Mouse (Mus musculus): Measurements from ENCODE around the gene Ccs. TPM values are rescaled to one million over a fixed set of nuclear protein-coding genes. Genes with fewer than 3 reads are reported as not detected.

Ccs gene
- polyA plus RNA-seq, 1 experiment = 43.3 TPM

DNA sequence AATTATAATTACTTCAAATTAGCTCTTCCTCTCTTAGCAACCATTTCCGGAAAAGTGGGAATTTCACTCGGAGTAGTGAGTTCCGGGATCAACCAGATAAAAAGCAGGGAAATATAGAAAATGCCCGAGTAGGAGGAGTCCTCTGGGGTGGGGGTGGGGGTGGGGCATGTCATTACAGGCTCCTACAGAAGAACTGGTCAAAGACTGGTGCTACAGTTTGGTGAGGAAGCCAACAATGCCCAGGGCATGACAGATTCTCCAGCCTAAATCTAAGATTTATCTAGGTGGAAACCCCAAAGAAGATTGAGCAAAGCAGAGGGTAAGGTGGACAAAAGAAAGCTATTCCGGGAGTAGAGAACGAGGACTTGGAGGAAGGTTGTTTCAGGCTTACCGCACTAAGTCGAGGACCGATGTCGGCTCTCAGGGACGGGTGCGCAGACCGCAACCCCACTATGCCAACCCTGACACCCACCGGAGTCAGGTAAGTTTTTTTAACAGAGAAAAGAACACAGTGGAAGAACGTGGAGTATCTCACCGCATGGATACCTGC lies 45.8 kb downstream of the Ccs start:
- TF ChIP-seq CTCF (IDR thresholded peaks at IDR 0.05; ENCODE audit: borderline replicate concordance, insufficient read depth, low read length) = no peak
- peak; percentile 76; the same call in 1 of the 2 replicates for TF ChIP-seq POLR2A (IDR thresholded peaks at IDR 0.05; ENCODE audit: low read depth, low read length)
- 0 out of 2 replicates have a peak, but pooled peaks cover 2% of the 10 kb centered on the region for H3K4me1 ChIP-seq (ENCODE audit: control insufficient read depth, insufficient read depth, low read length)
- peak overlapping the region; percentile 96 for H3K4me3 ChIP-seq (ENCODE audit: insufficient read depth, low read length)
- peak overlapping the region; percentile 85 for H3K27ac ChIP-seq (ENCODE audit: insufficient read depth, low read length)

DNA sequence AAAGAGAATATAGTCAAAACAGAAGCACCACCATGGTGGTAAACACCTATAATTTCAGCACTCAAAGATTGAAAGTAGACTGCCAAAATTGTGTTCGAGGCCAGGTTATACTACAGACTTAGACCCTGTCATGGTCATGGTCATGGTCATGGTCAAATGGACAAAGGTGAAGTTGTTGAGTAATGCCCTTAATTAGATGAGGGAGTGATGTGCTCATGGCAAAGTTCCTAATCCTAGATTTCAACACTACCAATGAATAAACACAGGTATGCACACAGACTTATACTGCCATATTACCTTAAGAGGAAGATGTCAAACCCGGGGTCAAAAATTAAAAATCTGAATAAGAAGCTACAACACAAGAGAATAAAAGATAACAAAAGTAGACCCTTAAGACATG lies 52.8 kb downstream of the Ccs start:
- Histone ChIP-seq H3K4me1 (ENCODE audit: control insufficient read depth, insufficient read depth, low read length) (0 out of 2 replicates have a peak, but pooled peaks cover under 1% of the 10 kb centered on the region), H3K4me3 (ENCODE audit: insufficient read depth, low read length) (no peak overlapping the region), H3K27ac (ENCODE audit: insufficient read depth, low read length) (no peak overlapping the region)
- TF ChIP-seq CTCF (IDR thresholded peaks at IDR 0.05; ENCODE audit: borderline replicate concordance, insufficient read depth, low read length) (no peak), POLR2A (IDR thresholded peaks at IDR 0.05; ENCODE audit: low read depth, low read length) (no peak)

DNA sequence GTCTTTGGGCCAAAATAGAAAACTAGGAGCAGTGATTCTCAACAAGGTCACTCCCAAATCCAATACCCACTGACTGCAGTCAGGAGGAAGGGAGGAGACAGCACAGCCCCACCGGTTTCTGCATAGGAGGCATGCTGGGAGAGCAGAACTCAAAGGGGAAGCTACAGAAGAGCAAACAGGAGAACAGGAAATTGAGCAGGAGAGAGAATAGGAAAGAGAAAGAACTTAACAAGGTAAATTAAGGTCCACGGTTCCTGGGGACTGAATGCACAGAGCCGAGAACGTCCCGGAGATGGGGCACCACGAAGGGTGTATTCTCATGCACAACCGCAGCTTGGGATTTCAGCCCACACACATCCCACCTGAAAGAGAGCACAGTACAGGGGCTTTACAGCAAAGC lies 53.9 kb downstream of the Ccs start:
- Histone ChIP-seq H3K27ac (ENCODE audit: insufficient read depth, low read length) (no peak overlapping the region), H3K4me1 (ENCODE audit: control insufficient read depth, insufficient read depth, low read length) (no peaks in the 10 kb centered on the region), H3K4me3 (ENCODE audit: insufficient read depth, low read length) (no peak overlapping the region)
- TF ChIP-seq POLR2A (IDR thresholded peaks at IDR 0.05; ENCODE audit: low read depth, low read length) (no peak), CTCF (IDR thresholded peaks at IDR 0.05; ENCODE audit: borderline replicate concordance, insufficient read depth, low read length) (no peak)

GRCm38 (mm10) chr19:4782891-4783290 lies 56.2 kb downstream of the Ccs start:
- no peak overlapping the region for H3K27ac ChIP-seq (ENCODE audit: insufficient read depth, low read length)
- H3K4me1 ChIP-seq (ENCODE audit: control insufficient read depth, insufficient read depth, low read length) = no peaks in the 10 kb centered on the region
- H3K4me3 ChIP-seq (ENCODE audit: insufficient read depth, low read length) = no peak overlapping the region
- no peak for TF ChIP-seq POLR2A (IDR thresholded peaks at IDR 0.05; ENCODE audit: low read depth, low read length)
- no peak for TF ChIP-seq CTCF (IDR thresholded peaks at IDR 0.05; ENCODE audit: borderline replicate concordance, insufficient read depth, low read length)

Other genes with a start within 250 kb of the Ccs start
- 20.2 and 20.3 TPM in 2 replicates for gene Lrfn4, start 223.7 kb downstream of the Ccs start, polyA plus RNA-seq (2011; ENCODE audit: insufficient read length, low read depth, missing spikeins)
- gene Rce1, start 213.7 kb downstream of the Ccs start, polyA plus RNA-seq (2011; ENCODE audit: insufficient read length, low read depth, missing spikeins) = 24.9 and 27.5 TPM in 2 replicates
- gene Gm960, start 140.7 kb downstream of the Ccs start, polyA plus RNA-seq (2011; ENCODE audit: insufficient read length, low read depth, missing spikeins) = 0.50 TPM in 1 of 2 replicates, not detected in the other
- not detected in 2 replicates for gene Sptbn2, start 128.2 kb downstream of the Ccs start, polyA plus RNA-seq (2011; ENCODE audit: insufficient read length, low read depth, missing spikeins)
- gene Rbm4b, start 82.8 kb downstream of the Ccs start, polyA plus RNA-seq (2011; ENCODE audit: insufficient read length, low read depth, missing spikeins) = 7.0 and 11.9 TPM in 2 replicates
- 39.8 and 48.3 TPM in 2 replicates for gene Rbm4, start 45.4 kb downstream of the Ccs start, polyA plus RNA-seq (2011; ENCODE audit: insufficient read length, low read depth, missing spikeins)
- 7.8 and 16.1 TPM in 2 replicates for gene Gm21992, start 27.7 kb downstream of the Ccs start, polyA plus RNA-seq (2011; ENCODE audit: insufficient read length, low read depth, missing spikeins)
- 33.4 and 33.6 TPM in 2 replicates for gene Rbm14, start 27.7 kb downstream of the Ccs start, polyA plus RNA-seq (2011; ENCODE audit: insufficient read length, low read depth, missing spikeins)
- gene Ccdc87, start within 50 bp of the Ccs start, polyA plus RNA-seq (2011; ENCODE audit: insufficient read length, low read depth, missing spikeins) = 0.26 TPM in 1 of 2 replicates, not detected in the other
- 20.3 and 23.5 TPM in 2 replicates for gene Ctsf, start 15.8 kb upstream of the Ccs start, polyA plus RNA-seq (2011; ENCODE audit: insufficient read length, low read depth, missing spikeins)
- gene Actn3, start 38.6 kb upstream of the Ccs start, polyA plus RNA-seq (2011; ENCODE audit: insufficient read length, low read depth, missing spikeins) = 1.4 and 1.5 TPM in 2 replicates
- gene Zdhhc24, start 39.3 kb upstream of the Ccs start, polyA plus RNA-seq (2011; ENCODE audit: insufficient read length, low read depth, missing spikeins) = 9.5 and 11.1 TPM in 2 replicates
- 1.7 and 4.0 TPM in 2 replicates for gene Bbs1, start 67.3 kb upstream of the Ccs start, polyA plus RNA-seq (2011; ENCODE audit: insufficient read length, low read depth, missing spikeins)
- gene Dpp3, start 89.0 kb upstream of the Ccs start, polyA plus RNA-seq (2011; ENCODE audit: insufficient read length, low read depth, missing spikeins) = 74.9 and 81.0 TPM in 2 replicates
- 0.99 and 2.5 TPM in 2 replicates for gene Peli3, start 103.8 kb upstream of the Ccs start, polyA plus RNA-seq (2011; ENCODE audit: insufficient read length, low read depth, missing spikeins)
- 67.0 and 81.9 TPM in 2 replicates for gene Mrpl11, start 122.8 kb upstream of the Ccs start, polyA plus RNA-seq (2011; ENCODE audit: insufficient read length, low read depth, missing spikeins)
- 4.5 and 7.4 TPM in 2 replicates for gene Npas4, start 151.0 kb upstream of the Ccs start, polyA plus RNA-seq (2011; ENCODE audit: insufficient read length, low read depth, missing spikeins)
- gene Slc29a2, start 184.5 kb upstream of the Ccs start, polyA plus RNA-seq (2011; ENCODE audit: insufficient read length, low read depth, missing spikeins) = 6.0 and 8.0 TPM in 2 replicates
- gene B4gat1, start 199.5 kb upstream of the Ccs start, polyA plus RNA-seq (2011; ENCODE audit: insufficient read length, low read depth, missing spikeins) = 31.4 and 33.5 TPM in 2 replicates
- gene AC124502.3, start 199.6 kb upstream of the Ccs start, polyA plus RNA-seq (2011; ENCODE audit: insufficient read length, low read depth, missing spikeins) = 0.60 and 1.5 TPM in 2 replicates
- gene Brms1, start 202.0 kb upstream of the Ccs start, polyA plus RNA-seq (2011; ENCODE audit: insufficient read length, low read depth, missing spikeins) = 12.9 and 14.5 TPM in 2 replicates
- gene Rin1, start 211.1 kb upstream of the Ccs start, polyA plus RNA-seq (2011; ENCODE audit: insufficient read length, low read depth, missing spikeins) = 60.2 and 82.9 TPM in 2 replicates
- 202 and 292 TPM in 2 replicates for gene Cd248, start 228.7 kb upstream of the Ccs start, polyA plus RNA-seq (2011; ENCODE audit: insufficient read length, low read depth, missing spikeins)
- gene Tmem151a, start 246.2 kb upstream of the Ccs start, polyA plus RNA-seq (2011; ENCODE audit: insufficient read length, low read depth, missing spikeins) = 6.0 and 7.2 TPM in 2 replicates
- 94.1 and 96.4 TPM in 2 replicates for gene Yif1a, start 249.2 kb upstream of the Ccs start, polyA plus RNA-seq (2011; ENCODE audit: insufficient read length, low read depth, missing spikeins)

Measured in embryonic fibroblast, embryonic 13.5 days (primary cell).